Mouse (Mus musculus): ENCODE measurements around the gene Naglu. TPM values are rescaled to one million over a fixed set of nuclear protein-coding genes. Genes with fewer than 3 reads are reported as not detected.
"Not testable (repeated sequence)": the region's sequence is repeated elsewhere in the genome, so short reads cannot be mapped to it uniquely, and the experiment has no call there.

Gene Naglu
- polyA plus RNA-seq, 1 experiment from 2014 or later: 5.9 TPM

- H3K27ac ChIP-seq; H3K9me3 ChIP-seq (replicated peaks); H3K4me3 ChIP-seq; DNase-seq (ENCODE audit: low spot score); H3K27me3 ChIP-seq (ENCODE audit: low read depth, poor library complexity, severe bottlenecking): not testable (repeated sequence)
- peaks cover 15% of the 10 kb centered on the region for H3K4me1 ChIP-seq
- WGBS: 97% methylated on average over 8 of the region's 8 CpGs
- H3K36me3 ChIP-seq: peaks cover 62% of the 10 kb centered on the region
These were observed 54.7 kb downstream of the Naglu start for GRCm38 (mm10) chr11:101124494-101124893.

GRCm38 (mm10) chr11:101125008-101125407 is 55.2 kb downstream of the Naglu start:
- Histone ChIP-seq H3K36me3 (peaks cover 62% of the 10 kb centered on the region), H3K4me1 (peaks cover 14% of the 10 kb centered on the region)
- not testable (repeated sequence) for H3K27me3 ChIP-seq (ENCODE audit: low read depth, poor library complexity, severe bottlenecking); H3K4me3 ChIP-seq; DNase-seq (ENCODE audit: low spot score); H3K27ac ChIP-seq; H3K9me3 ChIP-seq (replicated peaks)
- WGBS: 94% methylated on average over 9 of the region's 9 CpGs

- H3K27me3 ChIP-seq (ENCODE audit: low read depth, poor library complexity, severe bottlenecking): 0 out of 2 replicates have a peak, but pooled peaks cover 3% of the 10 kb centered on the region
- peaks cover 7% of the 10 kb centered on the region; the same call in 1 of the 2 replicates for H3K4me1 ChIP-seq
- H3K9me3 ChIP-seq (replicated peaks): no peaks in the 10 kb centered on the region; the same call in 1 of the 2 replicates
- DNase-seq (ENCODE audit: low spot score): no peak
- peaks cover 54% of the 10 kb centered on the region for H3K36me3 ChIP-seq
- H3K4me3 ChIP-seq: no peak overlapping the region
- 94% methylated on average over 1 of the region's 1 CpGs for WGBS
- H3K27ac ChIP-seq: no peak overlapping the region
These were observed 57.3 kb downstream of the Naglu start for GRCm38 (mm10) chr11:101127075-101127474.

Small RNA genes lying within 50 kb of the gene (microRNA-seq; reads per million reads assigned to microRNA genes)
- 1.5 reads per million for gene Mir6928

Other genes with a start within 250 kb of the Naglu start
- gene Stat5b, start 219.3 kb upstream of the Naglu start, polyA plus RNA-seq (2016; fragmentation: Nextera tagmentation; extraction: Ambion mirVana): 15.4 and 15.6 TPM in 2 replicates
- 2.1 and 2.7 TPM in 2 replicates for gene Stat5a, start 210.7 kb upstream of the Naglu start, polyA plus RNA-seq (2016; fragmentation: Nextera tagmentation; extraction: Ambion mirVana)
- gene Stat3, start 130.5 kb upstream of the Naglu start, polyA plus RNA-seq (2016; fragmentation: Nextera tagmentation; extraction: Ambion mirVana): 20.7 and 30.2 TPM in 2 replicates
- 21.9 and 24.6 TPM in 2 replicates for gene Cavin1, start 99.1 kb upstream of the Naglu start, polyA plus RNA-seq (2016; fragmentation: Nextera tagmentation; extraction: Ambion mirVana)
- gene Atp6v0a1, start 60.6 kb upstream of the Naglu start, polyA plus RNA-seq (2016; fragmentation: Nextera tagmentation; extraction: Ambion mirVana): 28.1 and 30.2 TPM in 2 replicates
- gene Hsd17b1, start 8.4 kb downstream of the Naglu start, polyA plus RNA-seq (2016; fragmentation: Nextera tagmentation; extraction: Ambion mirVana): not detected in 2 replicates
- 42.3 and 45.3 TPM in 2 replicates for gene Coasy, start 12.6 kb downstream of the Naglu start, polyA plus RNA-seq (2016; fragmentation: Nextera tagmentation; extraction: Ambion mirVana)
- 41.3 and 49.6 TPM in 2 replicates for gene Mlx, start 17.3 kb downstream of the Naglu start, polyA plus RNA-seq (2016; fragmentation: Nextera tagmentation; extraction: Ambion mirVana)
- gene Psmc3ip, start 25.4 kb downstream of the Naglu start, polyA plus RNA-seq (2016; fragmentation: Nextera tagmentation; extraction: Ambion mirVana): 73.1 and 74.0 TPM in 2 replicates
- gene Retreg3, start 49.9 kb downstream of the Naglu start, polyA plus RNA-seq (2016; fragmentation: Nextera tagmentation; extraction: Ambion mirVana): 17.8 and 17.9 TPM in 2 replicates
- 145 and 158 TPM in 2 replicates for gene Tubg1, start 49.9 kb downstream of the Naglu start, polyA plus RNA-seq (2016; fragmentation: Nextera tagmentation; extraction: Ambion mirVana)
- 2.5 and 3.0 TPM in 2 replicates for gene Tubg2, start 85.9 kb downstream of the Naglu start, polyA plus RNA-seq (2016; fragmentation: Nextera tagmentation; extraction: Ambion mirVana)
- 0.04 and 0.09 TPM in 2 replicates for gene Cntnap1, start 100.5 kb downstream of the Naglu start, polyA plus RNA-seq (2016; fragmentation: Nextera tagmentation; extraction: Ambion mirVana)
- gene Plekhh3, start 101.3 kb downstream of the Naglu start, polyA plus RNA-seq (2016; fragmentation: Nextera tagmentation; extraction: Ambion mirVana): 1.9 and 3.0 TPM in 2 replicates
- not detected in 2 replicates for gene Ccr10, start 105.4 kb downstream of the Naglu start, polyA plus RNA-seq (2016; fragmentation: Nextera tagmentation; extraction: Ambion mirVana)
- gene Ezh1, start 156.5 kb downstream of the Naglu start, polyA plus RNA-seq (2016; fragmentation: Nextera tagmentation; extraction: Ambion mirVana): 10.1 and 13.6 TPM in 2 replicates
- gene Ramp2, start 176.0 kb downstream of the Naglu start, polyA plus RNA-seq (2016; fragmentation: Nextera tagmentation; extraction: Ambion mirVana): 54.2 and 61.5 TPM in 2 replicates
- gene Vps25, start 183.7 kb downstream of the Naglu start, polyA plus RNA-seq (2016; fragmentation: Nextera tagmentation; extraction: Ambion mirVana): 118 and 127 TPM in 2 replicates
- gene Wnk4, start 190.6 kb downstream of the Naglu start, polyA plus RNA-seq (2016; fragmentation: Nextera tagmentation; extraction: Ambion mirVana): 4.7 and 6.2 TPM in 2 replicates
- gene Cntd1, start 209.0 kb downstream of the Naglu start, polyA plus RNA-seq (2016; fragmentation: Nextera tagmentation; extraction: Ambion mirVana): 1.1 TPM in 2 replicates
- gene Coa3, start 209.1 kb downstream of the Naglu start, polyA plus RNA-seq (2016; fragmentation: Nextera tagmentation; extraction: Ambion mirVana): 187 and 192 TPM in 2 replicates
- gene Becn1, start 232.3 kb downstream of the Naglu start, polyA plus RNA-seq (2016; fragmentation: Nextera tagmentation; extraction: Ambion mirVana): 148 TPM in 2 replicates
- gene Psme3, start 246.2 kb downstream of the Naglu start, polyA plus RNA-seq (2016; fragmentation: Nextera tagmentation; extraction: Ambion mirVana): 210 and 214 TPM in 2 replicates